Mouse (Mus musculus): ENCODE data around the gene 1700017N19Rik. TPM values are rescaled to one million over a fixed set of nuclear protein-coding genes. Genes with fewer than 3 reads are reported as not detected.
A peak's percentile ranks its signal among the peaks of the same experiment; 100 is the strongest.

Gene 1700017N19Rik
- polyA plus RNA-seq, 1 experiment from 2014 or later: not detected

- H3K9ac ChIP-seq: no peak overlapping the region
- H3K36me3 ChIP-seq: no peaks in the 10 kb centered on the region
- 0 out of 2 replicates have a peak, but pooled peaks have one; percentile 50 for ATAC-seq (ENCODE audit: low FRiP score, low read depth)
- H3K4me3 ChIP-seq: no peak overlapping the region
- H3K9me3 ChIP-seq: no peaks in the 10 kb centered on the region
- no peaks in the 10 kb centered on the region for H3K27me3 ChIP-seq (replicated peaks)
- H3K4me1 ChIP-seq: no peaks in the 10 kb centered on the region
- no peak overlapping the region for H3K27ac ChIP-seq
- no peak overlapping the region for H3K4me2 ChIP-seq (replicated peaks)
- 72% methylated on average over 2 of the region's 2 CpGs for WGBS
These were observed 14.0 kb downstream of the 1700017N19Rik start for GRCm38 (mm10) chr10:100604254-100604653.

DNA sequence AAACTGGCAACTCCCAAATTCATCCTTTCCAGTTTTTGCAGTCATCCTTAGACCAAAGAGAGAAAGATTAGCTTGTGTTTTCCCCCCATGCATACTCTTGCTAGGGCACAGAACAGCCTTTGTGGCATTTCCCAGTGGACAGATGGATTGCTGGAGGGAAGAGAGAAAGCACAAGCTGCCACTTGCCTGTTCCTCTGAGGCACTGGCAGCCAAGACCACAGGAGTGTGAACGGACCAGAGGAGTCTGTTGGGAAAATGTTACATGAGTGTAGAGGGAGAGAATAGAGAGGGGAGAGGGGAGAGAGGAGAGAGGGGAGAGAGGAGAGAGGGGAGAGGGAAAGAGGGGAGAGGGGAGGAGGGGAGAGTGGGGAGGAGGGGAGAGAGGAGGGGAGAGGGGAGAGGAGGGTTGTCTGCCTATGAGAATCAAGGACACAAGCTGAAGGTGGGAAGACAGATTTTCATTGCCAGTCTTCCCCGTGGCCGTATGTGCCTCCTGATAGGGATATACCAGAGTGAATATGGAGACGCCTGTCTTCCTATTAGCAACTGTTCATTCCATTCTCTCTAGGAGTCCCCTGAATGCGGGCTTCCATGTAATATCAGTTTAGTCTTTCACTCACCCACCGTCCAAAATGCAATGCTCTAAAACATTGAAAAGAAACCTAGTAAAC is 27.1 kb downstream of the 1700017N19Rik start:
- ATAC-seq (ENCODE audit: low FRiP score, low read depth): no peak
- Histone ChIP-seq H3K9ac (no peak overlapping the region), H3K4me1 (no peaks in the 10 kb centered on the region), H3K27me3 (replicated peaks) (no peaks in the 10 kb centered on the region), H3K9me3 (no peaks in the 10 kb centered on the region), H3K4me3 (no peak overlapping the region), H3K4me2 (replicated peaks) (no peak overlapping the region), H3K36me3 (no peaks in the 10 kb centered on the region), H3K27ac (no peak overlapping the region)
- WGBS: 74% methylated on average over 6 of the region's 6 CpGs

- Histone ChIP-seq H3K9ac (no peak overlapping the region), H3K4me2 (replicated peaks) (no peak overlapping the region), H3K4me1 (no peaks in the 10 kb centered on the region), H3K4me3 (no peak overlapping the region), H3K36me3 (no peaks in the 10 kb centered on the region), H3K27ac (no peak overlapping the region), H3K9me3 (no peaks in the 10 kb centered on the region), H3K27me3 (replicated peaks) (no peaks in the 10 kb centered on the region)
- WGBS: 91% methylated on average over 7 of the region's 7 CpGs
- no peak for ATAC-seq (ENCODE audit: low FRiP score, low read depth)
These were observed 29.2 kb downstream of the 1700017N19Rik start for GRCm38 (mm10) chr10:100619474-100619873.

DNA sequence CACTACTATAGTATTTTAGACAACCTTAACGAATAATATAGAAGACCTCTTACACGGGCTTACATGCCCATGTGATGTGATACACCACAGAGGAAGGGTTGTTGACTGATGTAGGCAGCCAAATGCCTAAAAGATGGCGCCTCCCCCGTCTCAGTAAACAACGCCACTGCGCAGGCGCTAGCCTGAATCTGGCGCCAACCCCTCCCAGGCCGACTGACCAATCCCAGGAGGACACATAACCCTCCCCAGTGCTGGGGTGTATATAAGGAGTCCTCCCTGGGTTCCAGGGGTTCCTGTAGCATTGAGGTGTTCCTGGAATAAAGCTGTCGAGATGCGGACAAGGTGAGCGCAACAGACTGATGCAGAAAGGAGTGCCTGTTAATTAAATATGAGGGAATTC is 29.8 kb downstream of the 1700017N19Rik start:
- no peak overlapping the region for H3K9ac ChIP-seq
- no peak for ATAC-seq (ENCODE audit: low FRiP score, low read depth)

DNA sequence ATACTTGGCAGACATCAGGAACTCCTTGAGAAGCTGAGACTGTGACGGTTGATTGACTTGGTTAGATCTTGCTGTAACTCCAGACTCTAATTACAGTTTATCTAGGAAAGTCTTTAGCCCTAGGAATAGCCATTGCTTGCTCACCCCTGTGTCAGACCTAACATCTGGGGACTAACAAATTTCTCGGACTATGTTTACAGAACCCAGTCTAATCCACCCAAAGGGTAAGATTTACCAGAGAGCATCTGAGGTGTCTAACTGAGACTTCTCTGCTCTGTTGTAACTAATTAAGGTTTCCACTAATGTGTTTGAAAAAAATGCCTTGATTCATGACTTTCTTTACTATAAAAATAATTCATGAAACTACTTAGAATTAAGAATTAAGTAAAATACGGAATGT is 32.2 kb downstream of the 1700017N19Rik start:
- 80% methylated on average over 3 of the region's 3 CpGs for WGBS
- H3K4me3 ChIP-seq: no peak overlapping the region
- no peak overlapping the region for H3K4me2 ChIP-seq (replicated peaks)
- no peak for ATAC-seq (ENCODE audit: low FRiP score, low read depth)
- H3K9me3 ChIP-seq: no peaks in the 10 kb centered on the region
- H3K36me3 ChIP-seq: no peaks in the 10 kb centered on the region
- no peaks in the 10 kb centered on the region for H3K4me1 ChIP-seq
- H3K9ac ChIP-seq: no peak overlapping the region
- no peak overlapping the region for H3K27ac ChIP-seq
- H3K27me3 ChIP-seq (replicated peaks): no peaks in the 10 kb centered on the region

More for the DNA sequence above, 29.8 kb downstream of the 1700017N19Rik start:
- Histone ChIP-seq H3K36me3 (no peaks in the 10 kb centered on the region), H3K27me3 (replicated peaks) (no peaks in the 10 kb centered on the region), H3K4me2 (replicated peaks) (no peak overlapping the region), H3K4me3 (no peak overlapping the region), H3K4me1 (no peaks in the 10 kb centered on the region), H3K9me3 (no peaks in the 10 kb centered on the region), H3K27ac (no peak overlapping the region)
- 93% methylated on average over 12 of the region's 12 CpGs for WGBS

DNA sequence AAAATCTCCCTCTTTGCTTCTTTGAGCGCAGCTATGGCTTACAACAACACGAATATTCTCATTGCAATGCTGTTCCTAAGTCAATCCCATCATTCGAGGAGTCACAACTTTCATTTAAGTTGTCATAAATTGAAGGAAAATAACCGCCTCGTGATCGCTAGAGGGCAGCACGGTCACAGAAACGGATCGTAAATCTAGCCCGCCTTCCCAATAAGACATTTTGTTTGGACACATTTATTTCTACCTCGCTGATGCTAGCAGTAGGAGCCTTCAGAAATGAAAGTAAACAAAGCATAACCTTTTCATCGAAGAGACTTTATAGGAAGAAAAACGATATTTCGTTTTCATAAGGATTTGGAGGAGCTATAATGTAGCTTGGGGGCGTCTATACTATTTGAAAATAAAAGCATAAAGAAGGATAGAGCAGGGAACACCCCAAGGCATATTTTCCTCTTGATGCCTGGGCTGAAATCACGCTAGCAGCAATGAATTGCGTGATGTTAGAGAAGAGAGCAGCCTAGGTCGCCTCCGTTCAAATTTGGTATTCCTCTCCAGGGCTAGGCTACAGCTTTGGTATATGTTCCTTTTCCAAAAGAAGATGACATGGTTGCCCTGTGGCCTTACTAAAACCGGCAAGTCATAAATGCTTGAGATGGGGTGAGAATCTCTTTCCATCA is 39.6 kb downstream of the 1700017N19Rik start:
- ATAC-seq (ENCODE audit: low FRiP score, low read depth): no peak
- Histone ChIP-seq H3K36me3 (no peaks in the 10 kb centered on the region), H3K9ac (no peak overlapping the region), H3K27ac (no peak overlapping the region), H3K27me3 (replicated peaks) (no peaks in the 10 kb centered on the region), H3K4me3 (no peak overlapping the region), H3K4me2 (replicated peaks) (peak overlapping the region; percentile 38), H3K4me1 (no peaks in the 10 kb centered on the region), H3K9me3 (no peaks in the 10 kb centered on the region)
- WGBS: 31% methylated on average over 20 of the region's 20 CpGs

DNA sequence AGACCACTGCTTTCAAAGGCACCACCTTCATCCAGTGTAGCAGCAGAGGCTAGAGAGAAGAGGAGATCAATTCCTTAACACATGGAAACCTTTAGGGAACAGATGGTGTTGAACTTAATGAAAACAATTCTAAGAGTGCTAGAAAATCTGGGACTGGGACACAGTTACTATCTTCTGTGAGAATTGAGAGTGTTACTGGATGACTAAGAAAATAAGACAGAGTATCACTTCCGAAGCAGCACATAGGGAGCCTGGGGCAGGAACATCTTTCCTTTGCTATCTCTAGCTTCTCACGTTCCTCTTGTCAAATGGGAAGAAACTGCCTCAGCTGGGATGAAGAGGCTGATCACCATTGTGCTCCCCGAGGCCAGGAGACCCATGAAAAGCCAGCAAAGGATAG is 52.6 kb downstream of the 1700017N19Rik start:
- Histone ChIP-seq H3K36me3 (no peaks in the 10 kb centered on the region), H3K9me3 (no peaks in the 10 kb centered on the region)
- WGBS: 74% methylated on average over 3 of the region's 3 CpGs

GRCm38 (mm10) chr10:100645331-100645935 is 55.1 kb downstream of the 1700017N19Rik start:
- no peak for ATAC-seq (ENCODE audit: low FRiP score, low read depth)
- H3K4me3 ChIP-seq: no peak overlapping the region
- H3K4me1 ChIP-seq: no peaks in the 10 kb centered on the region
- no peak overlapping the region for H3K27ac ChIP-seq
- no peak overlapping the region for H3K9ac ChIP-seq
- no peaks in the 10 kb centered on the region for H3K36me3 ChIP-seq
- no peak overlapping the region for H3K4me2 ChIP-seq (replicated peaks)
- no peaks in the 10 kb centered on the region for H3K9me3 ChIP-seq
- 90% methylated on average over 4 of the region's 4 CpGs for WGBS
- no peaks in the 10 kb centered on the region for H3K27me3 ChIP-seq (replicated peaks)

More for the DNA sequence above, 52.6 kb downstream of the 1700017N19Rik start:
- H3K27ac ChIP-seq: no peak overlapping the region
- H3K4me2 ChIP-seq (replicated peaks): no peak overlapping the region
- H3K9ac ChIP-seq: no peak overlapping the region
- H3K4me3 ChIP-seq: no peak overlapping the region
- no peaks in the 10 kb centered on the region for H3K27me3 ChIP-seq (replicated peaks)
- no peaks in the 10 kb centered on the region for H3K4me1 ChIP-seq
- ATAC-seq (ENCODE audit: low FRiP score, low read depth): no peak

DNA sequence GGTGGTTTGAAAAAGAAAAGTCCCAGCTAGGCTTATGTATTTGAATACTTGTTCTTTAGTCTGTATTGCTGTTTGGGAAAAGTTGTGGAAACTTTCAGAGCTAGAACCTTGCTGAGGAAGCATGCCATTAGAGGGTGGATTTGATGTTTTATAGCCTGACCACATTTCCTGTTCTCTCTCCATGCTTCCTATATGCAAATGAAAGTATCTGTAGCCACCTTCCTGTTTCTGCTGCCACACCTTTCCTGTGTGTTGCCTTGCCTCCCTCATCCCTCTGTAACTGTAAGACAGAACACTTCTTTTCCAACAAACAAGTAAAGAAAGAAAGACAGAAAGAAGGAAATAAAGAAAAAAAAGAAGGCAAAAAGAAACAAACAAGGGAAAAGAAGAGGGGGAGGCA is 63.9 kb downstream of the 1700017N19Rik start:
- no peak overlapping the region for H3K27ac ChIP-seq
- H3K4me2 ChIP-seq (replicated peaks): no peak overlapping the region
- no peaks in the 10 kb centered on the region for H3K9me3 ChIP-seq
- H3K4me1 ChIP-seq: no peaks in the 10 kb centered on the region
- H3K27me3 ChIP-seq (replicated peaks): no peaks in the 10 kb centered on the region
- no peak for ATAC-seq (ENCODE audit: low FRiP score, low read depth)
- no peaks in the 10 kb centered on the region for H3K36me3 ChIP-seq
- H3K9ac ChIP-seq: no peak overlapping the region
- no peak overlapping the region for H3K4me3 ChIP-seq

- no peak overlapping the region for H3K4me3 ChIP-seq
- H3K9ac ChIP-seq: no peak overlapping the region
- no peak overlapping the region for H3K4me2 ChIP-seq (replicated peaks)
- no peaks in the 10 kb centered on the region for H3K36me3 ChIP-seq
- no peaks in the 10 kb centered on the region for H3K9me3 ChIP-seq
- H3K27me3 ChIP-seq (replicated peaks): no peaks in the 10 kb centered on the region
- no peak for ATAC-seq (ENCODE audit: low FRiP score, low read depth)
- WGBS: 57% methylated on average over 2 of the region's 2 CpGs
- H3K27ac ChIP-seq: no peak overlapping the region
- no peaks in the 10 kb centered on the region for H3K4me1 ChIP-seq
These were observed 71.8 kb downstream of the 1700017N19Rik start for GRCm38 (mm10) chr10:100661970-100662590.
